Mouse (Mus musculus) ZHBTc4 (cell line): ENCODE measurements at regions not wholly inside any gene's neighbourhood (a gene's known extent, or its start where the extent isn't known, plus 50 kb on each side); places are given as distances from the start of the nearest gene placed in this dataset.

Experiments
- DNase-seq: peaks from one replicate; pipeline ENCODE4 v3.0.0-alpha.2; 2011; ENCODE audit warnings: low read depth, low spot score

- DNase-seq = no peak
Observed at GRCm38 (mm10) chr13:44329161-44329560, 400.1 kb upstream of the Jarid2 start.

- no peak for DNase-seq
Observed at GRCm38 (mm10) chr13:44329701-44330100, 399.6 kb upstream of the Jarid2 start.

- no peak for DNase-seq
Observed at GRCm38 (mm10) chr13:44332716-44333240, 396.5 kb upstream of the Jarid2 start.

- no peak for DNase-seq
Observed at GRCm38 (mm10) chr13:44339061-44339741, 390.1 kb upstream of the Jarid2 start.

- no peak for DNase-seq
Observed at GRCm38 (mm10) chr13:44345094-44345493, 384.2 kb upstream of the Jarid2 start.

- DNase-seq = peak; percentile 59
Observed at GRCm38 (mm10) chr13:44346636-44347035, 382.6 kb upstream of the Jarid2 start.

GRCm38 (mm10) chr13:44347662-44348061 is 381.6 kb upstream of the Jarid2 start:
- no peak for DNase-seq

GRCm38 (mm10) chr13:44353899-44354298 is 375.4 kb upstream of the Jarid2 start:
- DNase-seq = no peak

- no peak for DNase-seq
Observed at GRCm38 (mm10) chr13:44355771-44356221, 373.5 kb upstream of the Jarid2 start.

GRCm38 (mm10) chr13:44356981-44357380 is 372.3 kb upstream of the Jarid2 start:
- no peak for DNase-seq

GRCm38 (mm10) chr13:44359344-44359743 is 369.9 kb upstream of the Jarid2 start:
- DNase-seq = no peak

- no peak for DNase-seq
Observed at GRCm38 (mm10) chr13:44360016-44360415, 369.3 kb upstream of the Jarid2 start.

- DNase-seq = no peak
Observed at GRCm38 (mm10) chr13:44360725-44361290, 368.5 kb upstream of the Jarid2 start.

GRCm38 (mm10) chr13:44362293-44363005 is 366.8 kb upstream of the Jarid2 start:
- peak; percentile 26 for DNase-seq

GRCm38 (mm10) chr13:44363016-44363415 is 366.3 kb upstream of the Jarid2 start:
- DNase-seq = peak; percentile 37

- no peak for DNase-seq
Observed at GRCm38 (mm10) chr13:44369301-44369700, 360.0 kb upstream of the Jarid2 start.

- no peak for DNase-seq
Observed at GRCm38 (mm10) chr13:44372361-44372877, 356.9 kb upstream of the Jarid2 start.

- DNase-seq = no peak
Observed at GRCm38 (mm10) chr13:44375476-44376159, 353.7 kb upstream of the Jarid2 start.

GRCm38 (mm10) chr13:44376160-44376488 is 353.1 kb upstream of the Jarid2 start:
- DNase-seq = no peak

- peak; percentile 62 for DNase-seq
Observed at GRCm38 (mm10) chr13:44381721-44382450, 347.4 kb upstream of the Jarid2 start.

- no peak for DNase-seq
Observed at GRCm38 (mm10) chr13:44383322-44383721, 346.0 kb upstream of the Jarid2 start.
